In the genomic region with DNA sequence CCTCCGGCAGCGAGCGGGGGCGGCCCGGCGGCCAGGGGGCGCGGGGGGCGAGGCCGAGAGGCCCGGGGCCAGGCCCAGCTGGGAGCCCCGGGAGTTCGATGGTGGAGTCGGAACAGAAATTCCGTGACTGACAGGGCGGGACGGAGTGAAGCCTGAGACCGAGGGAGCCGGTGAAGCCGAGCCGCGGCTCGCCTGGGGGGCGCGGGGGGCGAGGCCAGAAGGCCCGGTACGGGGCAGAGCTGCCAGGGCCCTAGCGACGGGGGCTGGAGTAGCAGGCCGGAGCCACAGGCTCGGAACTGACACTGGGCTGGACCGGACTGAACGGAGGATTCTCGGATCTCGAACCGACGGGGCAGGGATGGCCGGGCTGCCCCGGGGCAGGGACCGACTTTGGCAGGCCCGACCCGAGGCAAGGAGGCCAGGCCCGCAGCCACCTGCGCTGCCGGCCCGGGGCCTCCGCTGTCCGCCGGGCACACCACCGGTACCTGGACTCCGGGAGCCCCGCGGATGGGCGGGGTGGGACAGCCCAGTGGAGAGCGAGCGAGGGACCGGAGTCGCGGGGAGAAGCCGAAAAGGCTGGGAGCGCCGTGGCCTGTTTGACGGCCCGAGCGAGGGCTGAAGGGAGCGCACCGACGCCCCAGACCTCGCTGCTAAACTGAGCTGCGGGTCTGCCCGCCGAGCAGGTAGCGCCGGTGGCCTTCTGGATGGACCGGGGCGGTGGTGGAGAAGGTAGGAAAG, we compare ENCODE assay signal across 8 mouse cellular contexts. TPM values are rescaled to one million over a fixed set of nuclear protein-coding genes. Genes with fewer than 3 reads are reported as not detected.
DNase-seq lines count a peak whose midpoint lies in the region; ATAC-seq and TF ChIP-seq lines count a peak whose summit lies in the region.

No protein-coding gene starts in this region.

- H3K9ac ChIP-seq in forebrain, postnatal 0 days, result peak overlapping the region; percentile 85
- H3K9ac ChIP-seq in hindbrain, embryonic 12.5 days, result peak overlapping the region; percentile 98

- no peaks in the 10 kb centered on the region for H3K27me3 ChIP-seq in forebrain, postnatal 0 days (ENCODE audit: insufficient read depth, low read length)
- no peaks in the 10 kb centered on the region for H3K27me3 ChIP-seq in hindbrain, embryonic 12.5 days

- intact Hi-C loops in left cerebral cortex, adult 2 months (cut with DNase I), result no loop called here

- peak; percentile 65 for ATAC-seq in forebrain, postnatal 0 days
- ATAC-seq in hindbrain, embryonic 12.5 days (ENCODE audit: low FRiP score), result peak; percentile 81

- peak overlapping the region; percentile 85 for H3K4me2 ChIP-seq in forebrain, postnatal 0 days (ENCODE audit: low read depth)
- peak overlapping the region; percentile 85 for H3K4me2 ChIP-seq in hindbrain, embryonic 12.5 days (replicated peaks)

- H3K4me1 ChIP-seq in forebrain, postnatal 0 days (ENCODE audit: insufficient read depth), result peaks cover 23% of the 10 kb centered on the region; the same call in 1 of the 2 replicates
- H3K4me1 ChIP-seq in hindbrain, embryonic 12.5 days, result peaks cover 28% of the 10 kb centered on the region

- H3K79me2 ChIP-seq in macrophage (ENCODE audit: inconsistent target), result peaks cover 78% of the 10 kb centered on the region

- peak overlapping the region; percentile 94 for H3K27ac ChIP-seq in forebrain, postnatal 0 days (ENCODE audit: low read depth, low read length)
- H3K27ac ChIP-seq in hindbrain, embryonic 12.5 days, result peak overlapping the region; percentile 98
- H3K27ac ChIP-seq in left cerebral cortex, adult 2 months, result peak overlapping the region; percentile 96
- peak overlapping the region; percentile 68; the same call in 1 of the 2 replicates for H3K27ac ChIP-seq in macrophage

- peaks cover 12% of the 10 kb centered on the region for H3K36me3 ChIP-seq in forebrain, postnatal 0 days (ENCODE audit: insufficient read depth)
- H3K36me3 ChIP-seq in hindbrain, embryonic 12.5 days, result peaks cover 10% of the 10 kb centered on the region
- H3K36me3 ChIP-seq in macrophage (ENCODE audit: inconsistent target), result peaks cover 8% of the 10 kb centered on the region

- peak overlapping the region; percentile 82 for H3K4me3 ChIP-seq in forebrain, postnatal 0 days (ENCODE audit: low read depth, low read length)
- peak overlapping the region; percentile 95 for H3K4me3 ChIP-seq in hindbrain, embryonic 12.5 days
- H3K4me3 ChIP-seq in left cerebral cortex, adult 2 months, result peak overlapping the region; percentile 72
- H3K4me3 ChIP-seq in macrophage (ENCODE audit: inconsistent target), result peak overlapping the region; percentile 76

- peak; percentile 82 for DNase-seq in NIH3T3 (ENCODE audit: low read depth)
- DNase-seq in cerebellum, adult 11 months, result peak; percentile 72
- DNase-seq in forebrain, postnatal 0 days, result peak; percentile 77
- peak; percentile 57 to 64 for DNase-seq in left cerebral cortex, adult 2 months (ENCODE audit: extremely low spot score in 1 of 2, low spot score in 2 of 2)
- peak; percentile 63 for DNase-seq in right cerebral cortex, postnatal 14 days
- peak; percentile 56 for DNase-seq in urinary bladder, postnatal 25 days (ENCODE audit: low spot score)

- no peaks in the 10 kb centered on the region for H3K9me3 ChIP-seq in forebrain, postnatal 0 days (ENCODE audit: low read length)
- no peaks in the 10 kb centered on the region for H3K9me3 ChIP-seq in hindbrain, embryonic 12.5 days (replicated peaks)

- 2% methylated on average over 74 of the region's 77 CpGs for WGBS in forebrain, postnatal 0 days
- under 1% methylated on average over 75 of the region's 77 CpGs for WGBS in hindbrain, embryonic 12.5 days
- under 1% methylated on average over 77 of the region's 77 CpGs for WGBS in macrophage (ENCODE audit: missing documents)

- no peak for TF ChIP-seq CTCF in forebrain, postnatal 0 days (IDR thresholded peaks at IDR 0.05; ENCODE audit: low read depth)
- TF ChIP-seq CTCF in left cerebral cortex, adult 2 months (IDR thresholded peaks at IDR 0.05), result peak; percentile 47

RNA-seq across cellular contexts. Expression of a gene that starts 0.7 kb away (rescaled TPM):
- 95.4 and 98.4 TPM in 2 replicates for total RNA-seq in forebrain, postnatal 0 days (2014; rRNA removed)
- 67.5 and 70.2 TPM in 2 replicates for polyA plus RNA-seq in forebrain, postnatal 0 days (2015; fragmentation: Nextera tagmentation; extraction: Ambion mirVana)
- polyA plus RNA-seq in hindbrain, embryonic 12.5 days (2016; fragmentation: Nextera tagmentation; extraction: Ambion mirVana), result 72.8 and 73.8 TPM in 2 replicates
- 10 to 100 TPM; 45.2 to 49.9 TPM for total RNA-seq in left cerebral cortex, adult 2 months (2021)
- total RNA-seq in macrophage (2018; cell fraction: chromatin; rRNA removed), result 10 to 100 TPM; 10.8 to 46.3 (median 29.9) TPM
- 10 to 100 TPM; 31.1 to 55.0 (median 42.0) TPM for total RNA-seq in macrophage (2018; cell fraction: cytosol; rRNA removed)
- total RNA-seq in macrophage (2018; cell fraction: nucleus; rRNA removed), result 10 to 100 TPM; 16.5 to 48.3 (median 32.0) TPM
- 19.7 to 34.0 TPM (median 33.3 TPM) in 3 replicates for polyA plus RNA-seq in macrophage (2018)

RNA-seq across cellular contexts. Expression of a gene that starts 0.9 kb away (rescaled TPM):
- total RNA-seq in forebrain, postnatal 0 days (2014; rRNA removed), result 271 and 387 TPM in 2 replicates
- polyA plus RNA-seq in forebrain, postnatal 0 days (2015; fragmentation: Nextera tagmentation; extraction: Ambion mirVana), result 414 and 534 TPM in 2 replicates
- 333 and 361 TPM in 2 replicates for polyA plus RNA-seq in hindbrain, embryonic 12.5 days (2016; fragmentation: Nextera tagmentation; extraction: Ambion mirVana)
- total RNA-seq in left cerebral cortex, adult 2 months (2021), result 100 to 1,000 TPM; 414 to 441 TPM
- 100 to 1,000 TPM in 3 of 26 experiments, 10 to 100 TPM in 23; 18.2 to 116 (median 63.7) TPM for total RNA-seq in macrophage (2018; cell fraction: chromatin; rRNA removed)
- total RNA-seq in macrophage (2018; cell fraction: cytosol; rRNA removed), result 100 to 1,000 TPM; 315 to 507 (median 360) TPM
- 100 to 1,000 TPM in 14 of 26 experiments, 10 to 100 TPM in 12; 48.7 to 196 (median 120) TPM for total RNA-seq in macrophage (2018; cell fraction: nucleus; rRNA removed)
- 366 to 481 TPM (median 405 TPM) in 3 replicates for polyA plus RNA-seq in macrophage (2018)

RNA-seq across cellular contexts. Expression of a gene that starts 22.1 kb away (rescaled TPM):
- total RNA-seq in forebrain, postnatal 0 days (2014; rRNA removed), result 9.9 and 10.6 TPM in 2 replicates
- 6.8 and 8.2 TPM in 2 replicates for polyA plus RNA-seq in forebrain, postnatal 0 days (2015; fragmentation: Nextera tagmentation; extraction: Ambion mirVana)
- polyA plus RNA-seq in hindbrain, embryonic 12.5 days (2016; fragmentation: Nextera tagmentation; extraction: Ambion mirVana), result 16.3 and 21.1 TPM in 2 replicates
- total RNA-seq in left cerebral cortex, adult 2 months (2021), result 10 to 100 TPM; 10.9 to 12.8 TPM
- total RNA-seq in macrophage (2018; cell fraction: chromatin; rRNA removed), result 10 to 100 TPM in 22 of 26 experiments, 1 to 10 TPM in 4; 5.7 to 46.6 (median 22.5) TPM
- total RNA-seq in macrophage (2018; cell fraction: cytosol; rRNA removed), result 10 to 100 TPM in 4 of 26 experiments, 1 to 10 TPM in 22; 3.0 to 11.1 (median 6.2) TPM
- 10 to 100 TPM in 18 of 26 experiments, 1 to 10 TPM in 8; 5.6 to 23.9 (median 15.3) TPM for total RNA-seq in macrophage (2018; cell fraction: nucleus; rRNA removed)
- 4.4 to 6.4 TPM (median 6.0 TPM) in 3 replicates for polyA plus RNA-seq in macrophage (2018)

RNA-seq across cellular contexts. Expression of a gene that starts 47.7 kb away (rescaled TPM):
- total RNA-seq in forebrain, postnatal 0 days (2014; rRNA removed), result 2.0 and 3.2 TPM in 2 replicates
- polyA plus RNA-seq in forebrain, postnatal 0 days (2015; fragmentation: Nextera tagmentation; extraction: Ambion mirVana), result 2.6 and 3.5 TPM in 2 replicates
- 28.3 and 28.5 TPM in 2 replicates for polyA plus RNA-seq in hindbrain, embryonic 12.5 days (2016; fragmentation: Nextera tagmentation; extraction: Ambion mirVana)
- total RNA-seq in left cerebral cortex, adult 2 months (2021), result under 1 TPM; 0.77 to 0.89 TPM
- total RNA-seq in macrophage (2018; cell fraction: chromatin; rRNA removed), result 10 to 100 TPM in 20 of 26 experiments, 1 to 10 TPM in 6; 4.4 to 33.6 (median 15.3) TPM
- total RNA-seq in macrophage (2018; cell fraction: cytosol; rRNA removed), result 1 to 10 TPM; 2.1 to 6.7 (median 3.7) TPM
- 10 to 100 TPM in 6 of 26 experiments, 1 to 10 TPM in 20; 2.3 to 50.1 (median 8.6) TPM for total RNA-seq in macrophage (2018; cell fraction: nucleus; rRNA removed)
- polyA plus RNA-seq in macrophage (2018), result 2.2 to 12.5 TPM (median 3.6 TPM) in 3 replicates

RNA-seq across cellular contexts. Expression of a gene that starts 47.8 kb away (rescaled TPM):
- total RNA-seq in forebrain, postnatal 0 days (2014; rRNA removed), result 80.3 and 83.0 TPM in 2 replicates
- polyA plus RNA-seq in forebrain, postnatal 0 days (2015; fragmentation: Nextera tagmentation; extraction: Ambion mirVana), result 52.7 and 57.6 TPM in 2 replicates
- polyA plus RNA-seq in hindbrain, embryonic 12.5 days (2016; fragmentation: Nextera tagmentation; extraction: Ambion mirVana), result 62.7 and 67.5 TPM in 2 replicates
- total RNA-seq in left cerebral cortex, adult 2 months (2021), result 10 to 100 TPM; 80.2 to 85.6 TPM
- total RNA-seq in macrophage (2018; cell fraction: chromatin; rRNA removed), result 100 to 1,000 TPM in 1 of 26 experiments, 10 to 100 TPM in 25; 28.5 to 142 (median 57.1) TPM
- total RNA-seq in macrophage (2018; cell fraction: cytosol; rRNA removed), result 10 to 100 TPM; 12.4 to 24.5 (median 19.5) TPM
- 10 to 100 TPM; 20.0 to 68.1 (median 34.1) TPM for total RNA-seq in macrophage (2018; cell fraction: nucleus; rRNA removed)
- polyA plus RNA-seq in macrophage (2018), result 16.6 to 29.9 TPM (median 17.1 TPM) in 3 replicates

Comparison
In these comparisons a context has a peak if more than half of its experiments do, and no peak if none do; other contexts are left out.
1. Peak in every context shown above with its lines: DNase-seq, ATAC-seq, H3K4me3 ChIP-seq and H3K27ac ChIP-seq.